Mouse (Mus musculus) midbrain, embryonic 10.5 days (tissue): ENCODE measurements around the gene Cep170b. TPM values are rescaled to one million over a fixed set of nuclear protein-coding genes. Genes with fewer than 3 reads are reported as not detected.

Source experiments
- DNase-seq: peaks from one replicate; pipeline ENCODE4 v3.0.0-alpha.2; 2017; ENCODE audit warnings: low spot score
- H3K27ac ChIP-seq: fragments of 300-500 bp; sonication (generic); replicated peaks from 2 replicates; pipeline ENCODE4 v1.5.1; 2016; ENCODE audit warnings: mild to moderate bottlenecking
- H3K27me3 ChIP-seq: fragments of 300-500 bp; sonication (generic); 2 replicates; pipeline ENCODE4 v1.6.1; 2016; ENCODE audit warnings: low read depth, mild to moderate bottlenecking; ENCODE audit not compliant: poor library complexity, severe bottlenecking
- H3K36me3 ChIP-seq: fragments of 300-500 bp; sonication (generic); 2 replicates; pipeline ENCODE4 v1.6.1; 2016; ENCODE audit warnings: mild to moderate bottlenecking, moderate library complexity
- H3K4me1 ChIP-seq: fragments of 300-500 bp; sonication (generic); 2 replicates; pipeline ENCODE4 v1.6.1; 2016
- H3K4me3 ChIP-seq: fragments of 300-500 bp; sonication (generic); 2 replicates; pipeline ENCODE4 v1.5.1; 2016; ENCODE audit warnings: mild to moderate bottlenecking, moderate library complexity
- H3K9me3 ChIP-seq: fragments of 300-500 bp; sonication (generic); replicated peaks from 2 replicates; pipeline ENCODE4 v1.6.1; 2016; ENCODE audit warnings: mild to moderate bottlenecking
- whole genome bisulfite sequencing: fragments of 180-500 bp; shearing (Covaris S2); methylation state at CpG from one replicate; pipeline ENCODE4 v1.1.7; 2016; 5-methylcytosine and 5-hydroxymethylcytosine counted together
- polyA plus RNA-seq: library from polyadenylated mRNA; unstranded; fragments of >200 nt; fragmentation: Nextera tagmentation; extraction: Ambion mirVana; gene quantifications from 2 replicates; pipeline ENCODE4 v1.2.1, GENCODE M21; 2016

Gene Cep170b
- polyA plus RNA-seq, 1 experiment from 2014 or later = 3.3 TPM

DNA sequence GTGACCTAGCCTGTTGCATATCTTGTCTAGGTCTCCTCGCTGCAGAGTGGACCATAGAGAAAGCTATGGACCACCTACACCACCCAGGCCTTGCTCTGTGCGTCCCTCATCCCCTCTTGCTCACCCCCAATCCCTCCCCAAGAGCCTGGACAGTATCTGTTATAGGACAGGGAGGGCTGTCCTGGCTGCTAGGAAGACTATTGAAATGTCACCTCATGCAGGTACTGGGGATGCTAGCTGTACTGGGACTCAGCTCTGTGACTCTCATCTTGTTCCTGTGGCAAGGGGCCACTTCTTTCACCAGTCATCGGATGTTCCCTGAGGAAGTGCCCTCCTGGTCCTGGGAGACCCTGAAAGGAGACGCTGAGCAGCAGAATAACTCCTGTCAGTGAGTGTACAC is 42.9 kb downstream of the Cep170b start:
- Histone ChIP-seq H3K36me3 (no peaks in the 10 kb centered on the region), H3K27ac (no peak overlapping the region), H3K9me3 (0 out of 2 replicates have a peak, but pooled peaks cover 3% of the 10 kb centered on the region), H3K4me1 (0 out of 2 replicates have a peak, but pooled peaks cover 3% of the 10 kb centered on the region), H3K27me3 (no peaks in the 10 kb centered on the region), H3K4me3 (no peak overlapping the region)
- no peak for DNase-seq
- 81% methylated on average over 4 of the region's 4 CpGs for WGBS

GRCm38 (mm10) chr12:112764141-112764540 is 43.9 kb downstream of the Cep170b start:
- no peak for DNase-seq
- 88% methylated on average over 5 of the region's 5 CpGs for WGBS
- 0 out of 2 replicates have a peak, but pooled peaks cover 3% of the 10 kb centered on the region for H3K4me1 ChIP-seq
- H3K27me3 ChIP-seq = no peaks in the 10 kb centered on the region
- H3K9me3 ChIP-seq = 0 out of 2 replicates have a peak, but pooled peaks cover 3% of the 10 kb centered on the region
- H3K27ac ChIP-seq = no peak overlapping the region
- H3K36me3 ChIP-seq = no peaks in the 10 kb centered on the region
- H3K4me3 ChIP-seq = no peak overlapping the region

DNA sequence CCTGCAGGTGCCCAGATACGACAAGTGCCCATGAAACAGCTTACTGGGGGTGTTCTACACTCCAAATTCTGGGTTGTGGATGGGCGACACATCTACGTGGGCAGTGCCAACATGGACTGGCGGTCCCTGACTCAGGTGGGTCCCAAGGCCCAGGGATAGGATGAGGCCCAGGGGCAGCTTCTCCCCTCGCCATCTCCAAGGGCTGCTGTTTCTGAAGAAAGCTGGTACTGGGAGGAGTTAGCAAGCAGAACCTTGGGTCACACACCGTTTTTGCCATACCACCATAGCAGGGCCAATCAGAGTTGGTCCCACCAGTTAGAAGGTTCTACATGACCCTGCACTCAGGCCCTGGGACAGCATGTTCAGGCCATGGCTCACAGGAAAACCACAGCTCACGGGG is 44.7 kb downstream of the Cep170b start:
- no peaks in the 10 kb centered on the region for H3K27me3 ChIP-seq
- 0 out of 2 replicates have a peak, but pooled peaks cover 3% of the 10 kb centered on the region for H3K4me1 ChIP-seq
- H3K9me3 ChIP-seq = no peaks in the 10 kb centered on the region
- no peaks in the 10 kb centered on the region for H3K36me3 ChIP-seq
- H3K4me3 ChIP-seq = no peak overlapping the region
- no peak for DNase-seq
- WGBS = 87% methylated on average over 7 of the region's 7 CpGs
- no peak overlapping the region for H3K27ac ChIP-seq

DNA sequence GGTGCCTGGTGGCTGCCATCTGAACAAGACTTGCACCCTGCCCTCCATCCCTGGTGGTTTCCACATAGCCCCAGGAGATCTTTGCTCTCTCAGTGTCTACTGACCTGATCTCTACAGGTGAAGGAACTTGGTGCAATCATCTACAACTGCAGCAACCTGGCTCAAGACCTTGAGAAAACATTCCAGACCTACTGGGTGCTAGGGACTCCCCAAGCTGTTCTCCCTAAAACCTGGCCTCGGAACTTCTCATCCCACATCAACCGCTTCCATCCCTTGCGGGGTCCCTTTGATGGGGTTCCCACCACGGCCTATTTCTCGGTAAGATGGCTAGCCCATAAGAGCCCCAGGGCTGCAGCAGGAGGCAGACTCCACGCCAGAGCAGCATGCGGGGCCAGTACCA is 46.3 kb downstream of the Cep170b start:
- Histone ChIP-seq H3K4me3 (no peak overlapping the region), H3K36me3 (no peaks in the 10 kb centered on the region)
- DNase-seq = no peak

DNA sequence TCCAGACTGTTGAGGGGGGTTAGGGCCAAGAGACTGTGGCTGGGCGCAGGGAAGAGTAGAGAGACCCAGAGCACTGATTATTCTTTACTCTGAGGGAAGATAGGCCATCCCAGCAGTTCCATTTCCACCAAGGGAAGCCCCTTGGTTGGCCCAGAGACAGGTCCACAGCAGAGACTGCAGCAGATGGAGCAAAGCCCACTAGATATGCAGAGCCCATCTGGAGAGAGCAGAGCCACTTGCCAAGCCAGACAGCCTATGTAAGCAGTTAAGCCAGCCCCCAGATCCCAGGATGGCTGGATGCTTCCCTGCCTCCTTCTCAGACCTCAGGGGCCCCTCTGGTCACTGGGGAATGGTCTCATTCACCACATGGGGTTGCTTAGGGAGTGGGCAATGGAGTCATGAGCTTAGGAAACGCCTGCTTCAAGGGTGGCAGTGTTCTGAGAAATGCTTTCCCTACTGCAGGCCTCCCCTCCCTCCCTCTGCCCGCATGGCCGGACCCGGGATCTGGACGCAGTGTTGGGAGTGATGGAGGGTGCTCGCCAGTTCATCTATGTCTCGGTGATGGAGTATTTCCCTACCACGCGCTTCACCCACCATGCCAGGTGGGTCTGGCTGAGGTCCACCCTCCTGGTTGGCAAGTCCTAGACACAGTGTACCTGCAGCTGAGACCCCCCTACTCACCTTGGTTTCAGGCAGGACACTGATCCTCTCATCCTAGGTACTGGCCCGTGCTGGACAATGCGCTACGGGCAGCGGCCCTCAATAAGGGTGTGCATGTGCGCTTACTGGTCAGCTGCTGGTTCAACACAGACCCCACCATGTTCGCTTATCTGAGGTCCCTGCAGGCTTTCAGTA is 47.0 kb downstream of the Cep170b start:
- Histone ChIP-seq H3K9me3 (no peaks in the 10 kb centered on the region), H3K27me3 (no peaks in the 10 kb centered on the region), H3K36me3 (no peaks in the 10 kb centered on the region), H3K4me3 (no peak overlapping the region), H3K27ac (no peak overlapping the region; the same call in 1 of the 2 replicates), H3K4me1 (no peaks in the 10 kb centered on the region)
- no peak for DNase-seq
- WGBS = 89% methylated on average over 16 of the region's 16 CpGs

More for the DNA sequence above, 46.3 kb downstream of the Cep170b start:
- 92% methylated on average over 7 of the region's 7 CpGs for WGBS
- H3K4me1 ChIP-seq = no peaks in the 10 kb centered on the region
- no peaks in the 10 kb centered on the region for H3K9me3 ChIP-seq
- H3K27me3 ChIP-seq = no peaks in the 10 kb centered on the region
- H3K27ac ChIP-seq = no peak overlapping the region; the same call in 1 of the 2 replicates

- Histone ChIP-seq H3K27me3 (no peaks in the 10 kb centered on the region), H3K4me3 (no peak overlapping the region), H3K27ac (no peak overlapping the region), H3K36me3 (no peaks in the 10 kb centered on the region), H3K4me1 (no peaks in the 10 kb centered on the region), H3K9me3 (no peaks in the 10 kb centered on the region)
- DNase-seq = no peak
- WGBS = 90% methylated on average over 8 of the region's 8 CpGs
Observed at GRCm38 (mm10) chr12:112768166-112768565, 47.9 kb downstream of the Cep170b start.

DNA sequence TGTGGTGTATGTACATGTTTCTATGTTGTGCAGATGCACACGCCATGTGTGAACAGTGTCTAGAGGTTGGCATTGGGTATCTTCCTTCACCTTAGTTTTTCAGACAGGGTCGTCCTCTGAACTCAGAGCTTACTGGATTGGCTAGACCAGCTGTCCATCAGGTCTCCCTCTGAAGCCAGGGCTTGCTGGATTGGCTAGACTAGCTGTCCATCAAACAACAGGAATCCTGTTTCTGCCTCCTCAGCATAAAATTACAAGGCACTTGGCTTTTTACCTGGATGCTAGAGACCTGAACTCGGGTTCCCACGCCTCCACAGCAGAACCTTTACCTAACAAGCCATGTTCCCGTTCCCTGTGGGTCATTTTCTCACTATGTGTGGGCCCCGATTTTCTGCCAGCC is 48.8 kb downstream of the Cep170b start:
- H3K36me3 ChIP-seq = no peaks in the 10 kb centered on the region
- 87% methylated on average over 6 of the region's 6 CpGs for WGBS
- DNase-seq = no peak

DNA sequence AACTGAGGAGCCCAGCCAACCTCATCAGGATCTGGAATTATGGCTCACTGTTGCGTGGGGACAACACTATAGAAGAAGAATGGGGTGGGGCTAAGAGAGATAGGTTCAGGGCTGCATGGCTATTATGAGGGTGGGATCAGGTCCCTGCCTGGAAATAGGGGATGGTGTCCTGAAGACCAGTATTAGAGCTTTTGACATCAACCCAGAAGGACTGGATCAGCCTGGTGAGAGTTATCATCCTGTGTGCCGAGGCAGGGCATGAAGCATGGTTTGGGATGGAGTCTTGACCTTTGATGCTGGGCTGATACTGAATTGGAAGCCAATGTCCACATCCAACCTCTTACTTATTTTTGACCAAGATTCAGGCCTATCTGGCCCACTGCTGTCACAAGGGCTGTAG is 49.5 kb downstream of the Cep170b start:
- no peak overlapping the region for H3K27ac ChIP-seq
- H3K36me3 ChIP-seq = no peaks in the 10 kb centered on the region
- no peak overlapping the region for H3K4me3 ChIP-seq
- no peaks in the 10 kb centered on the region for H3K9me3 ChIP-seq
- WGBS = 85% methylated on average over 2 of the region's 2 CpGs
- H3K27me3 ChIP-seq = no peaks in the 10 kb centered on the region
- no peak for DNase-seq
- H3K4me1 ChIP-seq = 0 out of 2 replicates have a peak, but pooled peaks cover 3% of the 10 kb centered on the region

More for the DNA sequence above, 48.8 kb downstream of the Cep170b start:
- Histone ChIP-seq H3K4me3 (no peak overlapping the region), H3K9me3 (no peaks in the 10 kb centered on the region), H3K4me1 (0 out of 2 replicates have a peak, but pooled peaks cover 3% of the 10 kb centered on the region), H3K27me3 (no peaks in the 10 kb centered on the region), H3K27ac (no peak overlapping the region)

DNA sequence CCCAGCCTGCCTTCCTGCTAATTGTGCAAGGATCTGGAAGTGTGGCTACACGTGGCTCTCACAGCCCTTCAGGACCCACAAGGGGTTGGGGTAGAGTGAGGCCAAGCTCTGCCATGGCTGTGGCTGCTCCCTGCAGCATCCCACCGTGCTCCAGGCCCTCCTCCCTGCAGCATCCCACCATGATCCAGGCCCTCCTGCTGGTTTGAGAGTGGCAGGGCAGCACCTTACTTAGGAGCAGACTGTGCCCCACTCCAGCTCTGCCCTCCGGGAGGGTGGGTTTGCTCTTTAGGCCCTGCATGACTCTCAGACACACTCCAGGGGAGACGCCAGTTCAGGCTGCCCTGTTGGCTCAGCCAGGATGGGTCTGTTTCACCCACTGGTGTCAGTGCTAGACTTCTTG is 50.1 kb downstream of the Cep170b start:
- 74% methylated on average over 4 of the region's 4 CpGs for WGBS
- H3K27ac ChIP-seq = 0 out of 2 replicates have a peak overlapping the region, but pooled peaks have one; percentile 13

GRCm38 (mm10) chr12:112772306-112772705 is 52.1 kb downstream of the Cep170b start:
- H3K36me3 ChIP-seq = no peaks in the 10 kb centered on the region
- 0 out of 2 replicates have a peak, but pooled peaks cover 3% of the 10 kb centered on the region for H3K4me1 ChIP-seq
- peaks cover 6% of the 10 kb centered on the region; the same call in 1 of the 2 replicates for H3K9me3 ChIP-seq
- H3K27me3 ChIP-seq = no peaks in the 10 kb centered on the region
- DNase-seq = no peak
- no peak overlapping the region for H3K27ac ChIP-seq
- WGBS = 94% methylated on average over 14 of the region's 14 CpGs
- H3K4me3 ChIP-seq = no peak overlapping the region

More for the DNA sequence above, 50.1 kb downstream of the Cep170b start:
- no peak for DNase-seq
- Histone ChIP-seq H3K9me3 (peaks cover 2% of the 10 kb centered on the region; the same call in 1 of the 2 replicates), H3K4me1 (0 out of 2 replicates have a peak, but pooled peaks cover 3% of the 10 kb centered on the region), H3K4me3 (no peak overlapping the region), H3K36me3 (no peaks in the 10 kb centered on the region), H3K27me3 (no peaks in the 10 kb centered on the region)

- 0 out of 2 replicates have a peak, but pooled peaks cover 3% of the 10 kb centered on the region for H3K4me1 ChIP-seq
- peaks cover 6% of the 10 kb centered on the region; the same call in 1 of the 2 replicates for H3K9me3 ChIP-seq
- H3K27me3 ChIP-seq = no peaks in the 10 kb centered on the region
- no peak overlapping the region for H3K4me3 ChIP-seq
- DNase-seq = no peak
- H3K27ac ChIP-seq = no peak overlapping the region
- 46% methylated on average over 9 of the region's 9 CpGs for WGBS
- no peaks in the 10 kb centered on the region for H3K36me3 ChIP-seq
Observed at GRCm38 (mm10) chr12:112773366-112773765, 53.1 kb downstream of the Cep170b start.

DNA sequence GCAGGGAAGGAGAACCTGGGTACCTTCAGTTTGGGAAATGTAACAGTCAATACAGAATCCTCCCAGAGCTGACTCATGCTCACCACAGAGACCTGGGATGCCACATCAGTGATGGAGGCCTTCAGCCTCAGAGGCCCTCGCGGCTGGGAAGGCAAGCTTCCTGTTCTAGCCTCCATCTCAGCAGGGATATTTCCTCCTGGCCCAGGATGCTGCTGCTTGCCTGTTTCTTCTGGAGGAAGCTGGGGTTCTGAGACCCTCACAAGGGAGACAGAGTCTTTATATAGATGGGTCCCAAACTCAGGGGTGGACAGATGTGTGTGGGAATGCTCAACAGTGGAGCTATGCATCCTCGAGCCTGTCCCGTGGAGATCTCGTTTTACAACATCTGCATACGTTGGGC is 53.8 kb downstream of the Cep170b start:
- Histone ChIP-seq H3K36me3 (no peaks in the 10 kb centered on the region), H3K27me3 (no peaks in the 10 kb centered on the region), H3K27ac (no peak overlapping the region), H3K4me3 (no peak overlapping the region), H3K9me3 (peaks cover 9% of the 10 kb centered on the region; the same call in 1 of the 2 replicates), H3K4me1 (0 out of 2 replicates have a peak, but pooled peaks cover 3% of the 10 kb centered on the region)
- no peak for DNase-seq
- 85% methylated on average over 6 of the region's 6 CpGs for WGBS

DNA sequence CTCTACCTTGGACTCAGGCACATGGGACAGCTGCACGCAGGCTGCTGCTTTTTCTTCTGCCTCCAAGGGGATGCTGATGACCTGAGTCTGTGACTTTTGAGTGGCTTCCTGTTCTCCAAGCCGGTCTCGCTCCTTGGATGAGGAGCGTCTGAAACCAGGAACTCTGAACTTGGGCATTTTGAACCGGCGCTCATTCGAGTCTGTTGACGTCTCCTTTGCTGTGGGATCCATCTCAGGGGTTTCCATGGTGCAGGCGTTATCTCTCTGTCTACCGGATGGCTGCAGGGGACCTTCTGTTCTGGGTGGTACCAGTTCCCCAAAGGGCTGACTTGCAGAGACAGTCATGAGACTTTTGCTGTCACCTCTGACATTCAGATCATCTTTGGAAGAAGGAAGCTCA is 54.2 kb downstream of the Cep170b start:
- WGBS = 94% methylated on average over 10 of the region's 10 CpGs
- H3K36me3 ChIP-seq = no peaks in the 10 kb centered on the region
- H3K4me1 ChIP-seq = 0 out of 2 replicates have a peak, but pooled peaks cover 3% of the 10 kb centered on the region
- DNase-seq = no peak
- no peaks in the 10 kb centered on the region for H3K27me3 ChIP-seq
- H3K4me3 ChIP-seq = no peak overlapping the region
- peaks cover 9% of the 10 kb centered on the region; the same call in 1 of the 2 replicates for H3K9me3 ChIP-seq
- no peak overlapping the region for H3K27ac ChIP-seq
